Mouse (Mus musculus) neutrophil, adult 83 days (primary cell): ENCODE data around the gene Eif2b4. TPM values are rescaled to one million over a fixed set of nuclear protein-coding genes. Genes with fewer than 3 reads are reported as not detected.

ENCODE experiments used
- total RNA-seq, 2 experiments: library from RNA; stranded (reverse); gene quantifications; one replicate each; pipeline ENCODE4 v1.2.4; 2023

Eif2b4 gene
- 10 to 100 TPM; 21.2 to 26.6 TPM for total RNA-seq

DNA sequence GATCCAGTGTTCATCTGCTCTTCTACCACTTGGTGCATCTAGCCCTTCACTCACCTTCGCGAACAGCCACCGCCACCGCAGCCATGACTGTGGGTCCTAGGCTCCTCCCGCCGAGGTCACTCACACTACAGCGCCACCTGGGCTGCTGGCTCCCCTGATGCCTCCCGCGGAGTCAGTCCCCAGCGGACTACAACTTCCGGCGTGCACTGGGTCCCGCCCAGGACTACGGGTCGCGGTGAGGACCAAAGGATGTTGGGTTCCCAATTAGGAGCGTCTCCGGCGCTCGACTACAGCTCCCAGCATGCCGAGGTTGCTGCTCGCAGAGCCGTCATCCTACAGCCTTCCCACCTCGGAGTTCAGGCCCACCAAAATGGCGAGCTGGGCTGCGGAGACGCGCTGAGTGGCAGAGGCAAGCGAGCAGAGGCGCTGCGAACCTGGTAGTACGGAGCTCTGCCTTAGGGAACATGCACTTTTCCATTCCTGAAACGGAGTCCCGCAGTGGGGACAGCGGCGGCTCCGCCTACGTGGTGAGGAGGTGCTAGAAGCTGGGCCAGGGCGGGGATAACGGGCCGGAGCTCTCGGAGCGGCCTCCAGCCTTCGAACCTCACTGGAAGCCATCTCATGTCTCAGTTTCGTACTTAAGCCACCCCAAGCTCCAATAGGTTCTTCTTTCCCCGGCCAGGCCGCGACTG, at the start of gene Eif2b4, which contains the start of gene Snx17:
Gene Eif2b4, minus strand, starts transcription at position 492 of the 692 bp plus-strand sequence.
Gene Snx17, plus strand, starts transcription at position 289 of the 692 bp plus-strand sequence.

DNA sequence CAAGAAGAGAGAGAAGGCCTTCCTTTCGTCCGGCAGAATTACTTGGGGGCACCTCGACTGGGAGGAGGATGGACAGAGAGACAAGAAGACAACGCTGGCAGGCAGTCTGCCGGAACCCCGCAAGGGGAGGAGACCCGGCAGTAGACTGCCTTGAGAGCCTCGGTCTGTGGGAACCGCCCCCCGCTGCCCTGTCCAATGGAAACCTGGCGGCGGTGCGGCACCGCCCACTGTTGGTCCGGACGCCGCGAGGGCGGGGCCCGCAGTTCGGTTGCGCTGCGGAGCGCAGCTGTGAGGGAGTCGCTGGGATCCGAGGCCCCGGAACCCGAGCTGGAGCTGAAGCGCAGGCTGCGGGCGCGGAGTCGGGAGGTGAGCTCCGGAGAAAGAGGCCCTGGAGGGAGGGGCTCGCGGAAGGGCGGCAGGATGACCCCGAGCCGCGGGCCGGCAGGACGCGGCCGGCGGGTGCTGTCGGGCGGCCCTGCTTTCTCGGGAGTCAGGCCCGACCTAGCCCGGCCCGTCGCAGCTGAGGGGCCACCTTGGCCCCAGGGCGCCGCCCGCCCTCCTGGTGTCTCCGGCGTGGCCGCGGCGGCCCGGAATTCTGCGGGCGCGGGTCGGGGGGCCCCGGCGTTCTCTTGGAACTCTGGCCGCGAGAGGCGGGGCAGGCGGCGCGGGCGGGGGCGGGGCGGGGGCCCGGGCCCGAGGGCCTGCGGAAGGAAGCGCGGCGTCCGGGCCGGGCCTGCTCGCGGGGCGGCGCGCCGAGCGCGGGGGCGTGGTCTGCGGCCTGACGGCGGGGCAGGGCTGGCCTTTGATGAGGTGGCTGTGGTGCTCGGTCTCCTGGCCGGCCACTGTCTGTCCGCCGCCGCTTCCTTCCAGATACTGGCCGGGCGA, 47.6 kb upstream of the Eif2b4 start, which contains the start of the genes Nrbp1 and Gm9970:
Gene Nrbp1, plus strand, starts transcription at position 228 of the 885 bp plus-strand sequence.
Gene Gm9970, minus strand, starts transcription at position 596 of the 885 bp plus-strand sequence.

DNA sequence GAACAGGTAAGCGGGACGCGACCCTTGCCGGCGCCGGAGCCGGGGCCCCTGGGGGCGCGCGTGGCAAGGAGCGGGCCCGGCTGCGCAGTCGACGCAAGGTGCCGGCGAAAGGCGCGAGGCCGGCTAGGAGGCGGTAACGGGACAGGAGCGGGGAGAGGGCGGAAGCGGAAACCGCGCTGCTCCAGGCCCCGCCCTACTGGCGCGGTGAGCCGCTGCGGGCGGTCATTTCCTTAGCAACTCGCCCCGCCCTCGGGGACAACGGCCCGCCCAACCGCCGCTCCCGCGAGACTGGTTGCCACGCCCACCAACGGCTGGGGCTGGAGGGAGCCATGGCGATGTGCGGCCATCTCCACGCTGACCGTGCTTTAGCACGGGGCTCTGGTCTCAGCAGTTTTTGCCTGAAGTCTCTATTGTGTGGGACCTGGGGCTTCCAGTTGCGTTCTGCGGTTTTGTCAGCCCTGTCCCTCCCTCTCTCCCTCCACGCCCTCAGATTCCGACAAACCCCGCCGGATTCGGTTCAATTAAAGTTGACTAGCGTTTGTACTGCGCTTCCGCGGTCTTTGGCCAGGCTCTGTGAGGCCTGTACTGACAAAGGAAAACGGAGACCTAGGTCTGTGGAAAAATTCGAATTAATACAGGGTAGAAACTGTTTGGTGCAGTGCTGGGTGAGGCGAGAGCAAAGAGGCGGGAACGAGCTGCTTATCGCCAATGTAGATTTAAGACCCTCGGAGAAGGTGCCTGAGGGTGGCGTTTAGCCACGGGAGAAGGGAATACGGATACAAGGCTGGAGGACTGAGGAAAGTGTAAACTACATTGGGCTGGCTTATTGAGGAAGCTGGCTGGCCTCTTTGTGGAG, 27.4 kb upstream of the Eif2b4 start, which contains the start of gene Ppm1g:
Gene Ppm1g, minus strand, starts transcription at position 240 of the 856 bp plus-strand sequence.

DNA sequence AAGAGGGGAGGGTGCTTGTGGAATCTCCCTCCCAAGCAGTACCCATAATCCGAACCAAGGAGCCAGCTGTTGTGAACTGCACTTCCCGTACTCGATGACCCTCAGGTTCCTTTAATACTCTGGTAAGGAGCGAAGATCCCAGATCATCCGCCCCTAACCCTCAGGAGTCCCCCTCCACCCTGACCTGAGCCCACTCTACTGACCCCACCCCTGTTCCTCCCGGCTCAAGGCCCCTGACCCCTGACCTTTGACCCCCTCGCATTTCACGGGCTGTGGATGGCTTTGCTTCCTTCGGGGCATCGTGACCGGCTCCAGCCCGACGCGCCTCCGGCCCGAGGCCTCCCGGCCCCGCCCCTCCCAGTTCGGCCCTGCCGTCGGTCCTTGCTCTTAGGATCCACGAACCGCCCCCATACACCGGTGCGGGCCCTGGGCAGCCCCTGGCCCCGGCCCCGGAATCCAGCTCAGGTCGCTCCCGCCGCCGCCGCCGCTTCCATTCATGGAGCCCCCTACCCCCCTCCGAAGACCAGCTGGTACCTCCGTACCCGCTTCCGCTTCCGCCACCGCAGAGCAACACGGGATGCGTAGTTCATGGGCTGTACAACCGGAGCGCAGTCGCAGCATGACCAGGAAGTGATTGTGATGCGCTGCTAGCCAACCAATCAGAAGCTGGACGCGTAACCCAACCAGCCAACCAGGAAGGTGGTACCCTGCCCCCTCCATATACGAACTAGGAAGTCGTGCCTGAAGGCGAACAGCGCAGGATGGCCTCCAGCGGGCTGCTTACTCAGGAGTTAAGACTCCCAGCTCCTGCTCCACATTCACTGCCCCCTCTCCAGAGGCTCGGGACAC, 8.7 kb upstream of the Eif2b4 start, which contains the start of gene Zfp513:
Gene Zfp513, minus strand, starts transcription at position 562 of the 849 bp plus-strand sequence.

DNA sequence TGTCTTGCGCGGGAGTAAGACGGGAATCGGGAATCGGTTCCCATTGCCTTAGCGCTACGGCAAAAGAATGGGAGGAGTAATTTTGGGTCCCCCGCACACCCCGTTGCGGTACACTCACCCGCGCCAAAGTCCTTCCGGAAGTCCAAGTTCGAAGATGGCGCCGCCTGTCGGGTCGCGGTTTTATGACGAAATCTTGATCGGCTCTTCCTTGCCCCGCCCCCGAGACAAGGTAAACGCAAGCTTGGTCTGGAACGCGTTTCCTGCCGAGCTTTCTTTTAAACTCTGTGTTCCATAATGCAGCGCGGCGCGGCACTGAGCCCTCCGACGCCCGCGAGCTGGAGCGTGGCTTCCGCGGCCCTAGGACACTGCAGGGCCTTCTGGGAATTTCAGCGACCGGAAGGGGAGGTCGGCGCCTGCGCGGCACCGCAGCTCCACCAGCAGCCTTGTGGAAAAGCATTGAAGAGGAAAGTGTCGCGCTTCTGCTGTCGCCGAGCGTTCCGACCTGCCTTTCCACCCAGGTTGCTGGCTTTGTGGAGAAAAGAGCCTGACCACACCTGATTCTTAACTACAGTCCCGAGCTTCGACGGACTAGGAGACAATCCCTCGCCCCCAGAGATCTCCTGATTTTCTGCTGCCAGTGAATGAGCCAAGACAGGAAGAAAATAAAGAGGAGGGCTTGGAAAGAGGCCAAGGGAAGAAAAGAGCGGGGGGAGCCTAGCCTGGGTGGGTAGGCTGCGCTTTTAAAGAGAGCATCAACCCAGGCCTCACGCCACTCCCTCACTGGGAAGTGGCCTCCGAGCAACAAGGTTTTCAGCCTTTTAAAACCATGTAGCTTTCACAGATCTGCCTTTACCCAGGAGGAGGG, 13.2 kb downstream of the Eif2b4 start, which contains the start of the genes Gm29609 and Gtf3c2:
Gene Gm29609, minus strand, starts transcription at position 146 of the 865 bp plus-strand sequence.
Gene Gtf3c2, minus strand, starts transcription at position 379 of the 865 bp plus-strand sequence.

DNA sequence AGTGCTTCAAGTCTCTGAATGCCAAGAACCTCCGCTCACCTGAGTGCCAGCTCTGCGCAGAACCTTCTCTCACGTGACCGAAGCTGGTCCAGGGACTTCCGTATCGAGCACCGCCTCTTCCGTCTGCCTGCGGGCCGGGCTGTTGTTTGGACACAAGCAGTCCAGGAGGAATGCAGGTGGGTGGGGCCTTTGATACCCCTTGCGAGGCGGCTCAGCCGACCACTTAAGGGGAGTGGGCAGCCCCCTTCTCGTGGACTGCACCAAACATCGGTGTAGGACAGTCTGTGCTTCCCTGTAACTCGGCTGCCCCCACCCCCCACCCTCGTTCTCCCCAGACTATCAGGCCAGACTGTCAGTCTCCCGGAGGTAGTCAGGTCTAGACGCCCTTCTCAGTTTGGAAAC, 39.1 kb downstream of the Eif2b4 start, which contains the start of gene Mpv17:
Gene Mpv17, minus strand, starts transcription at position 100 of the 402 bp plus-strand sequence.

DNA sequence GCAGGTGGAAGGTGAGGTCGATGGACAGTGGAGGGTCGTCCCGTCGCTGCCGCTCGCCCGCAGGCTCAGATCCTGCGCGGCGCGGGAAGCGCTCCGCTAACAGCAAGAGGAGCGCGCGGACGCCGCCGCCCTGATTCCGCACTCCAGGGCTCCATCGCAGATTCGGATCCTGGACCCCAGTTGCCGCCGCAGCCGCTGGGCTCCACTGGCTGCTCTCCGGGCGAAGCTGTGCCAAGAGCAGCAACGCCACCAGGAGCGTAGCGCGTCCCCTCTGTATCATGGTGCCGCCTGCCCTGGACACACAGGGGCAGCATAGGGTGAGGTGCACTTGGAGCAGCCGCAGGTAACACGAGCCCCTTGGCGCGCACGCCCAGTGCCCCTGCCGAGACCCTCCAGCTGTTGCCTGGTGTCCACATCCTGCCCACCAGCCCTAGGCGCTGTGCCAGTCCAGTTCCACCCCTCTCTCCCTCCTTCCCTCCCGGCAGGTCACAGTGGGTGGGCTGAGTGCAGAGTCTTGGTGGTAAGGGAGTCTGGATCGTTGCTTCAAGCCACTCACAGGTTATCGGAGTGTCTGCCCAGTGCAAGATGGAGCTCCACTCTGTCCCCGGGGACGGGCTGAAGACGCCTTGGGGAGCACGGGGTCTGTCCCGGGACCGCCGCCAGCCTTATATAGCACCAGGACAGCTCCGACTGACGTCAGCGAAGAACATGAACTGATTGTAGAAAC, 54.8 kb downstream of the Eif2b4 start, which contains the start of gene Ucn:
Gene Ucn, minus strand, starts transcription at position 589 of the 727 bp plus-strand sequence.

Other genes with a start within 250 kb of the Eif2b4 start
- 1 to 10 TPM; 1.6 to 1.7 TPM for gene Cgref1, start 247.8 kb downstream of the Eif2b4 start, total RNA-seq
- gene Preb, start 233.1 kb downstream of the Eif2b4 start, total RNA-seq, result 100 to 1,000 TPM; 261 to 281 TPM
- gene Tcf23, start 224.8 kb downstream of the Eif2b4 start, total RNA-seq, result not detected
- 10 to 100 TPM; 23.2 to 25.3 TPM for gene Atraid, start 145.1 kb downstream of the Eif2b4 start, total RNA-seq
- 1 to 10 TPM; 1.9 to 3.9 TPM for gene Slc5a6, start 144.5 kb downstream of the Eif2b4 start, total RNA-seq
- gene Cad, start 138.7 kb downstream of the Eif2b4 start, total RNA-seq, result 10 to 100 TPM; 25.6 to 26.0 TPM
- gene Dnajc5g, start 87.1 kb downstream of the Eif2b4 start, total RNA-seq, result not detected
- not detected for gene Slc30a3, start 85.2 kb downstream of the Eif2b4 start, total RNA-seq
- gene Trim54, start 76.7 kb downstream of the Eif2b4 start, total RNA-seq, result not detected
- gene Ucn, start 54.6 kb downstream of the Eif2b4 start, total RNA-seq, result not detected
- 10 to 100 TPM in 1 of 2 experiments, 1 to 10 TPM in 1; 9.4 to 14.1 TPM for gene Mpv17, start 39.2 kb downstream of the Eif2b4 start, total RNA-seq
- gene Gm29609, start 13.5 kb downstream of the Eif2b4 start, total RNA-seq, result under 1 TPM; 0.83 to 0.97 TPM
- 10 to 100 TPM; 71.9 to 76.2 TPM for gene Gtf3c2, start 13.3 kb downstream of the Eif2b4 start, total RNA-seq
- gene Snx17, start 203 bp downstream of the Eif2b4 start, total RNA-seq, result 10 to 100 TPM; 50.4 to 54.9 TPM
- gene Zfp513, start 8.9 kb upstream of the Eif2b4 start, total RNA-seq, result 10 to 100 TPM; 21.4 to 21.5 TPM
- gene Ppm1g, start 27.3 kb upstream of the Eif2b4 start, total RNA-seq, result 10 to 100 TPM; 76.0 to 81.9 TPM
- gene Nrbp1, start 47.4 kb upstream of the Eif2b4 start, total RNA-seq, result 100 to 1,000 TPM; 133 to 161 TPM
- 1 to 10 TPM in 1 of 2 experiments, under 1 TPM in 1; 0.92 to 1.9 TPM for gene Gm9970, start 47.8 kb upstream of the Eif2b4 start, total RNA-seq
- 10 to 100 TPM in 1 of 2 experiments, 1 to 10 TPM in 1; 9.2 to 12.4 TPM for gene Krtcap3, start 58.3 kb upstream of the Eif2b4 start, total RNA-seq
- 10 to 100 TPM in 1 of 2 experiments, 1 to 10 TPM in 1; 6.3 to 13.2 TPM for gene Ift172, start 97.7 kb upstream of the Eif2b4 start, total RNA-seq
- gene Fndc4, start 102.7 kb upstream of the Eif2b4 start, total RNA-seq, result not detected
- not detected for gene Gckr, start 104.0 kb upstream of the Eif2b4 start, total RNA-seq